Mouse (Mus musculus): ENCODE measurements around the gene Npm1.

The Npm1 gene

DNA sequence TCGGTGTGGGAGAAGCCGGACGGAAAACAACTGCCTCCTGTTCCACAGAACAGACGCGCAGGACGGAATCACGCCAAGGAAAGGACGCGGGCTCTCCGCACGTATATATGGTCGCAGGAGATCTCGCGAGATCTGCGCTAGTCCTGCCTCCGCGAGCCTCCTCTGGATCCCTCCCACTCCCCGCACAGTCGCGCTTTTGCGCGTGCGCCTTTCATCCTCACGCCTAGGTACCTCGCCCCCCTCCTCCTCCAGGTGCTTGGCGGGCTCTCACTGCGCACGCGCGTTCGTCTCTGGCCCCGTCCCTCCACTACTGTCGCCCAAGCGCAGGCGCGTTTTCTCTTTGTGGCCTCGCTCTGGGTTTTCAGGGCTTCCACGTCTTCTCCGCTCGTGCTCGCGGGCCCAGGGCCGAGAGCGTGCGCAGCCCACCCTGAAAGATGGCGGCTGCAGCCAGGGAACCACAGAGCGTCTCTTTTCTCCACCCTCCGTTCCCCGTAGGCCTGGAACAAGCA is at the start of gene Npm1:
Npm1 (minus strand) TSS at position 209 of the 509 bp plus-strand sequence.
- peak; percentile 100 for DNase-seq (ENCODE audit: low read depth, low spot score)

DNA sequence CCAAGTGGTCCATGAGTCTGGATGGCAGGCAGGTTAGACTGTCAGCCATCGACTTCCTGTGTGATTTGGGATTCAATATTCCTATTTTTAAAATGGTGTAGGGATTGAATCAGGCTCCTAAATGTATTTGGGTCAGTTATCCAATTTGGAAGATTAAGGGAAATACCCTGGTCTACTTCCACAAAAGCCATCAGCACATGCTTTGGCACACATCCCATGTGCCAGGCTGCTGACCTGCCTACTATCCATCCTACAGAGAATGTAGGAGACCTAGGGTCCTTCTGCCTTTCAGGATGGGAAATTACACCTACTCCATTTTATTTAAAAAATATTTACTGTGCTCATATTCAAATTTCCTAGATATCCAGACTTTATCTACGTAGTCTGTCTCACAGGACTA is 44.4 kb upstream of the Npm1 start:
- DNase-seq (ENCODE audit: low read depth, low spot score), result no peak

DNA sequence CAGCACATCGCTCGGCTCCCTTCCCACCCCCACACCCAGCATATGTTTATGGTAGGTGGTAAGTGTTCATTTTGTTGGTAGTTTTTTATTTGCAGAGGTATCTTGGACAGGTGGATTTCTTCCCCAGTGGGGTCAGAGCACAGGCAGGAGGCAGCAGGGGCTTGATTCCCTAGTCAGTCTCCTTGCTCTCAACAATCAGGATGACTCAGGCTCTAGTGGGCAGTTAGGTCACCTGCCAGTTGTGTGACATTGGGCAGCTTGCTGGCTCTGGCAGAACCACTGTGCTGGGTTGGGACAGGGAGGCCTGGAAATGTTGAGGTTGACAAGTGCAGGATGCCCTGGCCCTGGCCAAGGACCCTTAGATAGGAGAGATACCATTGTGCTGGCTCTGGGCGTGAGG is 42.0 kb upstream of the Npm1 start:
- no peak for DNase-seq (ENCODE audit: low read depth, low spot score)

DNA sequence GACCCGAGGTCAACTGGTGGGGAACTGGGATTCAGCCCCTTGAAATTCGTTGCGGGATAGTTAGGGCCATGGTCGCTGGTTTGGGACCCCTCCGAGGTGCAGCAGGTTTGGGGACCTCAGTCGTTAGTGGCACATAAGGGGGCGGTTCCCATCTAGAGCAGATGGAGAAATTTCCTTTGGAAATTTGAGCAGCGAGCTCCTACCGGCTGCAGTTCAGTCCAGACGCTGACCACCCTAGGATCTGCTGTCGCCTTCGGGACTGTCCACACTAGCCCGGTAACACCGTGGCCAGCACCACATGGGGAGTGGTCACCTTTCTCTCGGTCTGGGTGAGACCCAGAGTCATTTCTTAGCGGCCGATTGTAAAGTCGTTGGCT is 41.3 kb upstream of the Npm1 start:
- no peak for DNase-seq (ENCODE audit: low read depth, low spot score)

DNA sequence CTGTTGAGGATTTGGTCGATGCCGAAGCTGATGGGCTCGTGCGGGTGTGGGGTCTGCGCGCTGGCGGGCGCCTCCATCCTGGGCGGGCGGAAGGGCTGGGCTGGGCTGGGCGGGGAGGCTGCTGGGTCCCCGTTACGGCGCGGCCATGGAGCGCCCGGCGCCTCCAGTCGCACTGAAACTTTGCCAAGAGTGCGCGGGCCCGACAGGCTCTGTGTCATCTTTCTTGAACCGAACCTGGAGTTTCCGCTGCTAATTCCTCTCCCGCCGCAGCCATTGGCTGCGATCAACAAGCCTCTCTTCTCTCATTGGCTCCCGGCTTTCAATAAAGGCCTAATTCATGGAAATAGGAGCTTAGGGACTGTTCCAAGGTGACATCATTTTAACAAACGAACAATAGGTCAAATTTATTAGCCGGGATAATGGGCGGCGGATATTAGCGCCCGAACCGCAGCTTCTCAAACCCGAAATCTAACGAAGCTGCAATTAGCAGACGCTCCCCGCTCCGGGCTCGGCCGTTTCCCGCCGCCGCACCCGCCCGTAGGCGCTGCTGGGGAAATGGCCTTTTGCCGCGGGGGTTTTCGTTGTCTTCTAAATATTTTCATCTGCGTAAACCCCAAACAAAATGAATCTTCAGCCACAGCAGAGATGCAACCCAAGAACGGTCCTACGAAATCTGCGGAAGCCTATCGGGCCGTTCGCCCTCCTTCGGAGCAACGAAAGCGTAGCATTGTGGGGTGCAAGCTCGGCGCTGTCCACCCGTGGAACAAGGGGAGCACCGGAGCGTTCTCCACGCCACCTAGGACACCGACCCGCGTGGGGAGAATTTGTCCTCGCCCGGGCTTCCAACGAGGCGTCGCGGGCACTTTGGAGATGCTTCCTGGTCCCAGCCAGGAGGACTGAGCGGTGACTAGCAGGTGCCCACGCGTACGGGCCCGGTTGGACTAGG is 40.6 kb upstream of the Npm1 start, which contains the start of gene Tlx3:
Tlx3 (minus strand) TSS at position 207 of the 946 bp plus-strand sequence.
- peak; percentile 80 for DNase-seq (ENCODE audit: low read depth, low spot score)

DNA sequence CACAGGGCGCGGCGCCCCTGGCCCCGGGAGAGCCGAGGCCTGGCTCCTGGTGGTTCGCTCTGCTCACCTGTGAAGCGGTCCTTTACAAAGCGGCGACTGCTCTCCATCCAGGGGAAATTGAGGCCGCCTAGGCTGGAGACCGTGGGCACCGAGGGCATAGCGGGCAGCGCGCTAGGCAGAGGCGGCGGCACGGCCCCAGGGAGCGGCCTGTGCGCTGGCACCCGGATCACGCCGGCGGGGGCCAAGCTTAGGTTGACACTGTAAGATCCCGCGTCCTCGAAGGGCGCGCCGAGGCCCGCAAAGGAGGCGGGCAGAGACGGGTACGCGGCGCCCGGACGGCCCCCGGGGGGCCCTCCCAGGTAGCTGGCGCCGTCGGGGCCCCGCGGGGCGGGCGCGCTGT is 40.0 kb upstream of the Npm1 start:
- DNase-seq (ENCODE audit: low read depth, low spot score), result no peak

DNA sequence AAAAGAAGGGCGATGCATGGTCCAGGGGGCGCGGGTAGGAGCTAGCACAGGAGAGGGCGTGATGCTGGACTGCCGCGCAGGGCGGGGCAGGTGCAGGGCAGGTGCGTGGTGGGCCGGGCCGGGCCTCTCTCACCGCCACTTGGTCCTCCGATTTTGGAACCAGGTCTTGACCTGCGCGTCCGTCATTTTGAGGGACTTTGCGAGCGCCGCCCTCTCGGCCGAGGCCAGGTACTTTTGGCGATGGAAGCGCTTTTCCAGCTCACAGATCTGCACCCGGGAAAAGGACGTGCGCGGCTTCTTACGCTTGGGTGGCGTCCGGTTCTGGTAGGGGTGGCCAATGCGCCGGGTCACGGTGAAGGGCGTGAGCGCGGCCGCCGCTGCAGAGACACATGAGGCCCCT is 39.3 kb upstream of the Npm1 start:
- DNase-seq (ENCODE audit: low read depth, low spot score), result no peak

DNA sequence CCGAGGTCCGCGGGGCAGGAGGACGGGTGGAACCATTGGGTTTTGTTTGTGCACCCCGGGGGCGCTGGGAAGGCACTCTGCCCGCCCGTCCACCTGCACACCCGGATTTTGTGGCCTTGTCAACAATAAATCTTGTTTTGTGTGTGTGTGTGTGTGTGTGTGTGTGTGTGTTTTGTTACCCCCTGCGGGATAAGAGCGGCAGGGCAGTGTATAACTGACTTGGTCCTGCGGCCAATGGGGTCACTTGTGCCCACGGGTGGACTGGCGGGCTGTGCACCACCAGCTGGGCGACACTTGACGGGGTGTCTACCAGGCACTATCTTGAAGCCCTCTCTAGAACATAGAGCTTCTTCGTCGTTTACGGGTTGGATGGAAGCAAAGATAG is 38.6 kb upstream of the Npm1 start:
- DNase-seq (ENCODE audit: low read depth, low spot score), result no peak

DNA sequence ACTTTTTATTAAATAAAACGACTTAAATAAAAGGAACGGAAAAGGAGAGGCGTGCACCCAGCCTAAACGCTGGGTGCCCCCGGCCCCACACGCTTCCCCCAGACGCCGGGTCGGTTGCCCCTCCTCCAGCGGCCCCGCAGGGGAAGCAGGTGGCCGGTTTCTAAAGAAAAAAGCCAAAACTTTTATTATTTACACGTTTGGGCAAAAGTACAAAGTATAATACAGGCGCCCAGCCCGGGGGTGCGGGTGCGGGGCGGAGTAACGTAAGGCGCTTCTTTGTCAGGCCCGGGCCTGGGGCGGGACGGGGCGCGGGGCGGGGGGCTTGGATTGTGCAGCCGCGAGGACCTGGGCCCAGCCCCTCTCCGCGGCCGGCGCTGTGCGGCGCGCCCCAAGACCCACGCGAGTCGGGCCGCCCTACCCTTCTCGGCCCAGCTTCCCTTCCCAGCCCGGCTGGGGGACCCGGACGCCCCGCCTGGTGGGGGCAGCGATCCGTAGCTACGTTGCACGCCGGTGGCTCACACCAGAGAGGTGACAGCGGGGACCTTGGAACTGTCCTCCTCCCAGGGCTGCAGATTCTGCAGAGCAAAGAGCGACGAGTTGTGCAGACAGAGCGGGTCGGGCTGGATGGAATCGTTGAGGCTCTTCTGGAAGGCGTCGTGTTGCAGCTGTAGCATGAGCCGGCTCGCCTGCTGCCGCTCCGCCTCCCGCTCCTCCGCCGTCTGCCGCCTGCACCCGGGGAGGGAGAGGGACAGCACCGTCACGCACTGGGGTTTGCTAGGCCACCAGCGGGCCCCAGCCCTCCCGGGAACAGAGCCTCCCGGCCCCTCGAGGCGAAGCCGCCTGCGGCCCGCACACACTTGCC is 38.0 kb upstream of the Npm1 start:
- DNase-seq (ENCODE audit: low read depth, low spot score), result no peak

DNA sequence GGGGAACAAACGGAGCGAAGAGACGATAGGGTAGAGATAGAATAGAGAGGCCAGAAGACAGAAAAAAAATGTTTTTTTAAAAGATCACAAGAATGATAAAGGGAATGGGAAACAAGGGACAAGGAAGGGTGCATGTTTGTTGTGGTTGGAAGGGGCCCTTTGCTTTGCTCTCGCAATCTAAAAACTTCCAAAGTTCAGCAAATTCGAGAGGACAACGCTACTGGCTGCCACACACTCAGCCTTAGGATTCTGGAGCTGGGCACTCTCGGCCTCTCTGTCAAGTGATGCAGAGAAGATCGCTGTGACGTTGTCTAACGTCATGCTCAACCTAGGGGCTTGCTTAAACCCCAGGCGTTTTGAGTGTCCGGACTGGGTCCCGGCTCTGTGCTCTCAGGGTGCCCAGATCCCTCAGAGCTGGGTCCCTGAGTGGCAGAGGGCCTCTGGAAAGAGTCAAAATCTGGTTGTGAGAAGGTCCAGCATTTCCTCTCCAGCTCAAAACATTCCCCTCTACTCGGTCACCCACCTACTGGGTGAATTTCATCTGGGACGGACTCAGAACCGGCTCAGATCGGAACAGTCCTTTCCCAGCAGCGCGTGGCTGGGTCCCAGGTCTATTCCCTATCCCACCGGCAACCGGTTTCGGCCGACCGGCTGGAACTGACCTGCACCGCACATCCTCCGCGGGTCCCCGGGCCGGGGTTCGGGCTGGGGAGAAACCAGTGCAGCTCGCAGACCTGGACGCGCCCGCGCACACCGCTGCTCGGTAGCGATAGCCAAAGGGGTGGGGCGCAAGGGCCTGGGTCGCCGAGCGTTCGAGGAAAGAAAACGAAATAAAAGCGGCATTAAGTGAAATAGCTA is 37.1 kb upstream of the Npm1 start:
- DNase-seq (ENCODE audit: low read depth, low spot score), result no peak

DNA sequence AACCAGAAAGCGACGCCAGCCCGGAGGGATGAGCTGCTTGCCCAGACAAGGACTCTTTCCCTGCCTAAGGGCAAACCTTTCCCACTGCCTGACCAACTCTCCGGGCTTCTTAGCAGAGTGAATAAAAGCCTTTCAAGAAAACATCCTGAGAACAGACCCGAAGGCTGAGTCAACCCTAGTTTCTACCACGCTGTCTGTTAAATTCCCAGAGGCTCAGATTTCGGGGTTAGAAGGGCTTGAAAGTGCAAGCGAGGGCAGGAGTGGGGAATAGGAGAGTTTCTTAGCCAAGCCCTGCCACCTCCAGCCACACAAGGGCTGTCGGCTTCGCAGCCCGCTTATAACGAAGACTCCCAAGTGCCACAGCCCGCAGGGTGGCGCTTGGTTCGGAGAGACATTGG is 36.1 kb upstream of the Npm1 start:
- DNase-seq (ENCODE audit: low read depth, low spot score), result no peak

DNA sequence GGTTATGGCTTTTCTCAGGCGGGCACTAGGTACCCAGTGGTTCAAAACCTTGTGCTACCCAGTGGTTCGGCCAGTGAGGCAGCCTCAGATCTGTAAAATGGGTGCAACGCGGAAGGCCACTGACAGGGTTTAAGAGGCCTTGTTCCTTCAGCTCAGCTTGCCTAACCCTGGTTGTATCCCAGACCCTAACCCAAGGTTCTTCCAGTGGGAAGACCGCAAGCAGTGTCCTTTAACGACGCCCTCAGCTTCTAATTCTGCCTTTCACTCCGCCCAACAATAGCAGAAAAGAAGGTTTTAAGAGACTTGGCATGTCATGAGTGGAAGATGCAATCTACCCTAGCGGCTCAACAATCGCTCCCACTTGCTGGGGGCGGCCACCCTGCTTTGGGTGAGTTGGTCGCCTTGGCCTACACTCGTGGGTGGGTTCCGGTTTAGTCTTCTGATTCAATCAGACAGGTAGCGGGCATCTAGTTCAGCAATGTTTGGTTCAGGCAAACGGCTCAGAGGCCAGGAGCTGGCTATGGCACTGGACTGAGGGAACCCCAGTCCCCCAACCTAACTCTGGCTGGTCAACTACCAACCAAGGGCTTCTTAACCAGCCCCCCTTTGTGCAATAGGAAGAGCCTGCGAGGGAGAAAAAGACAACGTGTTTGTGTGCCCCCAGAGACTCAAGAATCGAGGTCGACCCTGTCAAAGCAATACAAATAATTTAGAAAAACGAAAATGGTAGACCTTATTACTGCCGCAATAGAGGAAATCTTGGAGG is 35.5 kb upstream of the Npm1 start:
- DNase-seq (ENCODE audit: low read depth, low spot score), result no peak

DNA sequence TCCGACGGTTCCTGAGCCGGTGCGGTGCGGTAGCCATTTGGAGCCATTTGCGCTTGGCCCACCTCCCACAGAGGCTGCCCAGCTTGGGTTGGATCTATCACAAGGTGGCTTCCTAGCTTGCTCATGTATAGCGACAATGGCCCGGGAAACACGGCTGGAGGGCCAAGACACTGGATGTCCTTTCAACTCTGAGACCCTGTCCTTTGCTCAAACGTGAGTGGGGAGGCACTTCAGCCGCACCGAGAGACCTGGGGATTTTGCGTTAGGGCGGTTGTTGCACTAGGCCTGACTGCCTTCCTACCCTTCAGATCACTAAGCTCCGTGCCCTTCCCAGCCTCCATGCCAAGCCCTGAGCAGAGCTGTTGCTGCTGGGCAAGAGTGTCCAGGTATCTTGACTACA is 34.7 kb upstream of the Npm1 start:
- DNase-seq (ENCODE audit: low read depth, low spot score), result no peak

DNA sequence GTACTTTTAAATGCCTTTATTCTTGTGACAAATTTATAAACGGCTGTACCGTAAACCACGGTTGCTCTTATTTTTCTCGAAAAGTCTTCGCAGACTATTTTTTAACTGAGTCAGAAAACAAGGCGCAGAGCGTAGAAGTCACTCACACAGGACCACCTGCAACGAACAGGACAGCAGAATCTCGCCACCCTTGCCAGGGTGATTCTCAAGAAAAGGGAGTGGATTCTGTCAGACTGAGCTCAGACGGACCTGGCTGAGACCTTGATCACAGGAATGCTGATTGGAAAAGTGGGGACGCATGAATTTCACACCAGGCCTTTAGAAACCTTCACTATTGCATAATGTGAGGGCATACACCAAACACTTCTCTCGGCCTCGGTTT is 34.1 kb upstream of the Npm1 start:
- DNase-seq (ENCODE audit: low read depth, low spot score), result no peak

DNA sequence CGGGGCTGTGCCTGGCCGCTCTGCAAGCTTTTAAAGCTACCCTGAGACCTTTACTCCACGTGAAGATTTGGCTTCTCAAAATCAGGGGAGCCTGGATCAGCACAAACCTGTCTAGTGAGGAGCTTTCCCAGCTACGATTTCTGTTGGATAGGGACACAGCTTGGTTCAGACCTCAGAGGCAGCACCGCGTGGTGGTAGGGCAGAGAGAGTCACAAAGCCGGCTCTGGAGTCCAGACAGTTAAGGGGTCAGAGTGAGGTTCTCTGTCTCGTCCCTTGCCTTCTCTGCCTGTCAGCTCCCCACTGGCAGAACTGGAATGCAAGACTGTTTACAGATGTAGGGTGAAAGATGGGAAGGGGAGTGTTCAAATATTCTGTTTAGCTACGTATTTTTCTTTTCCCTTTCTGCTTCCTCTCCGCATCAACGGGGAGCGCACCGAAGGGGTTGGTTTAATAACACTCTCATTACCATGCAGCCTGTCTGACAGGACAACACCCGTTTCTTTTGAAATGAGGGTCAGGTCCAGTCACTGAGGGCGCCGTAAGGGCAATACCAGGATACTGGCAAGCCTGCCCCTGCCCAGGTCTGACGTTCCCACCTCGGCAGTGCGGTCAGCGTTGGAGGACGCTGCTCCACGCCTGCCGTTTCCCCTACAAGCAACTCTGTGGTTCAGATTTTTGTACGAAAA is 33.6 kb upstream of the Npm1 start:
- DNase-seq (ENCODE audit: low read depth, low spot score), result no peak

DNA sequence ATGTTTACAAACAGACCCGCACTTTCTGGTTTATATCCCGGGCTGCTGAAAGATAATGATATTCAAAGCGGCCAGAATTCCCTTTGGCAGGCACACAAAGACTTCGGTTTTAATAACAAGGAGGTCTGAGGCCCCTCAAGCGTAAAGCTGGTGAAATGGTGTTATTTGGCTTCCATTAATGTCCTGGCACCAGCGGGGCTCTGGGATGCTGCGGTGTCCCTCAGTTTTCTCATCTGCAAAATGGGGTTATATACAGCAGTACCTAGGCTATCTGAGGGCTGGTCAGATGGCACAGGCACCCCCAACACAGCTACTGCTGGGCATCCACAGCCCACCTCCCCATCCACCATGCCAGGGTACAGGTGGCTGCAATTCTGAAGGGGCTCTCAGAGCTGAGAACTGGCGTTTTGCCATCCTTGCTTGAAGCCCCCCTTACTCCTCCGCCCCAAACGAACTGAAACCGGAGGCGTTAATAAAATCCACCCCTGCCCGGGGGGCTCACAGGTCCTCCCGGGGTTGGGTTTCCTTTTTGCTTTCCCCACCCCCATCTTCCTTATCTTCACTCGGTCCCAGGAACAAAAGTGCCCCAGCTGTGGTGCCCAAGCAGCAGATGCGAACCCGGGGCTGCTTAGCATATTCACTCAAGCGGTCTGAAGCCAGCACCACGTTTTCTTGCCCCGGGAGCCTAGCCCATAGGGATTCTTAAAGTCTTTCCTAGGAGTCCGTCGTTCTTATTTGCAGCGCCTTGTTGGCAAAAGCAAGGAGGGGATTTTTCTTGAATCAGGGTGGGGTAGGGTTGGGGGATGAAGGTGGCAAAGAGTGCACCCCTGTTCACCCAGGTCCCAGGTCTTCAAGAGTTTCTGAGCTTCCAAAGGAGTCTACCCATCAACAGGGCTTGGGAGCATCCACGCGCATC is 32.8 kb upstream of the Npm1 start:
- DNase-seq (ENCODE audit: low read depth, low spot score), result no peak

DNA sequence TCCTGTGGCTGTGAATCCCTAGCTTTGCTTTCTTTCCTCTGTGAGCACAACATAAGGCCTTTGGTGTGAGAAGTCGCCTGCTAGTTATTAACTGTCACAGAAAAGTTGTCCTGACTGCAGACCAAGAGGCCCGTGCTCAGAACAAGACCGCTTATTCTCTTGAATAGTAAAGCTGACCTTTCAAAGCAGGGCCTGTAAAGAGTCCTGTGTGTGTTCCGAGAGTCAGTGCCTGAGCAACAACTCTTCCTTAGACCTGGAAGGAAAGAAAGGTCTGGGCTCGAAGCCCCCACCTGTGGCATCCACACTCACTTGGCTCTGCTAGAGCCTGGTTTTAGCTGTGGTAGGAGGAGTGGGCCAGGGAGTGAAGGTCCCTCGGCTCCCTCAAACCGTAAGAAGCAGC is 32.1 kb upstream of the Npm1 start:
- DNase-seq (ENCODE audit: low read depth, low spot score), result no peak

DNA sequence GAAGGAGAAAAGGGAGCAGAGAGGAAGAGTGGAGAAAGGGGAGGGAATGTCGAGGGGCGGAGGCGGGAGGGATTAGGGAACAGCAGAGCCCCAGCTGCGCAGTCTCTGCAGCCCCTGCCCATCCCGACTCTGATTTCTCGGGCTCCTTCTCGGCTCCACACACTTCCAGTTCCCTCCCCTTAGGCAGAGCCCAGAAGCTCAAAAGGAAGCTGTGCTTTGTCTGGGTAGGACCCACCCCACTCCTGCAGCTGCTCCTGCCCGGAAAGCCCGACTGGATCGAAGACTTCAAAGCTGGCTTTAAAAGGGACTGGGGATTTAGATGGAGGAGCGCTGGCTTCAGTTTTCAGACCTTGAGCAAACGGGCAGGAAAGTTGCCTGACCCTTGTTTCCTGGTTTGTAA is 30.7 kb upstream of the Npm1 start:
- DNase-seq (ENCODE audit: low read depth, low spot score), result no peak

DNA sequence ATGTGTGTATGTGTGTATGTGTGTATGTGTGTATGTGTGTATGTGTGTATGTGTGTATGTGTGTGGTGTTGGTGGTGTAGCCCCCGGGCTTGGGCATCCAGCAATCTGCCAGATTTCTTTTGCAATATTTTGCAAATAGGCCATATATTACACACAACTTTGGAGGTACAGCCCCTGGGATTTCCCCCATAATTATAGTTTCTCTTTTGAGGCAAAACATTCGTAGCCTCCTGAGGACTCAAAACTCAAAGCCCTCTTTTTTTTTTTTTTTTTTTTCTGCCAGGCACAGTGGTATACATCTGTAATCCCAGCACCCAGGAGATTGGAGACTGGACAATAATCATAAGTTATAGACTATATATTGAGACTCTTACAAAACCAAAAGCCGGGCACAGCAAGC is 18.8 kb upstream of the Npm1 start:
- no peak for DNase-seq (ENCODE audit: low read depth, low spot score)
